Mouse (Mus musculus): ENCODE measurements around the gene Epb41l3. TPM values are rescaled to one million over a fixed set of nuclear protein-coding genes. Genes with fewer than 3 reads are reported as not detected.

The Epb41l3 gene
- polyA plus RNA-seq, 1 experiment from 2014 or later, result 118 TPM

- no peaks in the 10 kb centered on the region for H3K9me3 ChIP-seq
- no peaks in the 10 kb centered on the region for H3K27me3 ChIP-seq
- no peak overlapping the region for H3K4me2 ChIP-seq
- peak overlapping the region; percentile 41; the same call in 1 of the 2 replicates for H3K27ac ChIP-seq
- peaks cover 32% of the 10 kb centered on the region for H3K4me1 ChIP-seq (replicated peaks)
- no peak overlapping the region for H3K4me3 ChIP-seq (replicated peaks)
- no peak overlapping the region; the same call in 1 of the 2 replicates for H3K9ac ChIP-seq (replicated peaks)
- no peaks in the 10 kb centered on the region for H3K36me3 ChIP-seq
- WGBS, result 8% methylated on average over 2 of the region's 2 CpGs
- no peak for ATAC-seq (ENCODE audit: insufficient number of reproducible peaks, insufficient read depth, low FRiP score, low TSS enrichment, low read depth)
These were observed 117.5 kb downstream of the Epb41l3 start for GRCm38 (mm10) chr17:69192863-69193493.

- H3K4me3 ChIP-seq (replicated peaks), result no peak overlapping the region
- H3K36me3 ChIP-seq, result no peaks in the 10 kb centered on the region
- peaks cover 35% of the 10 kb centered on the region for H3K4me1 ChIP-seq (replicated peaks)
- no peaks in the 10 kb centered on the region for H3K27me3 ChIP-seq
- no peak overlapping the region for H3K9ac ChIP-seq (replicated peaks)
- 51% methylated on average over 3 of the region's 3 CpGs for WGBS
- ATAC-seq (ENCODE audit: insufficient number of reproducible peaks, insufficient read depth, low FRiP score, low TSS enrichment, low read depth), result no peak
- no peak overlapping the region for H3K27ac ChIP-seq
- no peak overlapping the region for H3K4me2 ChIP-seq
- H3K9me3 ChIP-seq, result no peaks in the 10 kb centered on the region
These were observed 119.1 kb downstream of the Epb41l3 start for GRCm38 (mm10) chr17:69194599-69194998.

- Histone ChIP-seq H3K27me3 (no peaks in the 10 kb centered on the region), H3K9me3 (no peaks in the 10 kb centered on the region), H3K4me2 (no peak overlapping the region), H3K9ac (replicated peaks) (no peak overlapping the region), H3K4me1 (replicated peaks) (peaks cover 35% of the 10 kb centered on the region), H3K27ac (no peak overlapping the region), H3K4me3 (replicated peaks) (no peak overlapping the region), H3K36me3 (no peaks in the 10 kb centered on the region)
- no peak for ATAC-seq (ENCODE audit: insufficient number of reproducible peaks, insufficient read depth, low FRiP score, low TSS enrichment, low read depth)
- whole genome bisulfite sequencing, result 81% methylated on average over 6 of the region's 6 CpGs
These were observed 120.3 kb downstream of the Epb41l3 start for GRCm38 (mm10) chr17:69195758-69196157.

GRCm38 (mm10) chr17:69196656-69197055, 121.2 kb downstream of the Epb41l3 start:
- H3K9ac ChIP-seq (replicated peaks), result no peak overlapping the region
- no peaks in the 10 kb centered on the region for H3K9me3 ChIP-seq
- no peaks in the 10 kb centered on the region for H3K27me3 ChIP-seq
- H3K4me2 ChIP-seq, result no peak overlapping the region
- peaks cover 35% of the 10 kb centered on the region for H3K4me1 ChIP-seq (replicated peaks)
- 85% methylated on average over 10 of the region's 10 CpGs for WGBS
- ATAC-seq (ENCODE audit: insufficient number of reproducible peaks, insufficient read depth, low FRiP score, low TSS enrichment, low read depth), result no peak
- no peak overlapping the region for H3K27ac ChIP-seq
- no peaks in the 10 kb centered on the region for H3K36me3 ChIP-seq
- no peak overlapping the region for H3K4me3 ChIP-seq (replicated peaks)

- peaks cover 22% of the 10 kb centered on the region for H3K4me1 ChIP-seq (replicated peaks)
- 23% methylated on average over 1 of the region's 1 CpGs for WGBS
- H3K27me3 ChIP-seq, result no peaks in the 10 kb centered on the region
- H3K9me3 ChIP-seq, result no peaks in the 10 kb centered on the region
- ATAC-seq (ENCODE audit: insufficient number of reproducible peaks, insufficient read depth, low FRiP score, low TSS enrichment, low read depth), result no peak
- H3K27ac ChIP-seq, result no peak overlapping the region
- H3K4me3 ChIP-seq (replicated peaks), result no peak overlapping the region
- H3K36me3 ChIP-seq, result no peaks in the 10 kb centered on the region
- no peak overlapping the region for H3K4me2 ChIP-seq
- no peak overlapping the region for H3K9ac ChIP-seq (replicated peaks)
These were observed 123.3 kb downstream of the Epb41l3 start for GRCm38 (mm10) chr17:69198805-69199204.

GRCm38 (mm10) chr17:69199827-69200226, 124.3 kb downstream of the Epb41l3 start:
- no peak overlapping the region for H3K4me2 ChIP-seq
- no peaks in the 10 kb centered on the region for H3K27me3 ChIP-seq
- H3K9me3 ChIP-seq, result no peaks in the 10 kb centered on the region
- no peak overlapping the region for H3K9ac ChIP-seq (replicated peaks)
- no peaks in the 10 kb centered on the region for H3K36me3 ChIP-seq
- no peak overlapping the region for H3K27ac ChIP-seq
- 82% methylated on average over 6 of the region's 6 CpGs for WGBS
- no peak overlapping the region for H3K4me3 ChIP-seq (replicated peaks)
- peaks cover 13% of the 10 kb centered on the region; the same call in 1 of the 2 replicates for H3K4me1 ChIP-seq (replicated peaks)
- ATAC-seq (ENCODE audit: insufficient number of reproducible peaks, insufficient read depth, low FRiP score, low TSS enrichment, low read depth), result no peak

GRCm38 (mm10) chr17:69200936-69201335, 125.5 kb downstream of the Epb41l3 start:
- Histone ChIP-seq H3K4me2 (no peak overlapping the region), H3K4me1 (replicated peaks) (peaks cover 13% of the 10 kb centered on the region; the same call in 1 of the 2 replicates), H3K9me3 (no peaks in the 10 kb centered on the region), H3K27ac (no peak overlapping the region), H3K27me3 (no peaks in the 10 kb centered on the region), H3K9ac (replicated peaks) (no peak overlapping the region), H3K4me3 (replicated peaks) (no peak overlapping the region), H3K36me3 (no peaks in the 10 kb centered on the region)
- WGBS, result 95% methylated on average over 8 of the region's 8 CpGs
- no peak for ATAC-seq (ENCODE audit: insufficient number of reproducible peaks, insufficient read depth, low FRiP score, low TSS enrichment, low read depth)

GRCm38 (mm10) chr17:69205282-69205999, 130.0 kb downstream of the Epb41l3 start:
- 87% methylated on average over 5 of the region's 5 CpGs for WGBS
- no peak for ATAC-seq (ENCODE audit: insufficient number of reproducible peaks, insufficient read depth, low FRiP score, low TSS enrichment, low read depth)
- H3K9me3 ChIP-seq, result no peaks in the 10 kb centered on the region

GRCm38 (mm10) chr17:69207562-69208312, 132.3 kb downstream of the Epb41l3 start:
- no peak overlapping the region for H3K4me3 ChIP-seq (replicated peaks)
- H3K27ac ChIP-seq, result no peak overlapping the region
- H3K4me2 ChIP-seq, result no peak overlapping the region
- no peaks in the 10 kb centered on the region for H3K9me3 ChIP-seq
- H3K4me1 ChIP-seq (replicated peaks), result no peaks in the 10 kb centered on the region; the same call in 1 of the 2 replicates
- no peak for ATAC-seq (ENCODE audit: insufficient number of reproducible peaks, insufficient read depth, low FRiP score, low TSS enrichment, low read depth)
- 53% methylated on average over 15 of the region's 15 CpGs for WGBS
- peaks cover 32% of the 10 kb centered on the region for H3K36me3 ChIP-seq
- no peak overlapping the region for H3K9ac ChIP-seq (replicated peaks)
- no peaks in the 10 kb centered on the region for H3K27me3 ChIP-seq

More at GRCm38 (mm10) chr17:69205282-69205999, 130.0 kb downstream of the Epb41l3 start:
- H3K36me3 ChIP-seq, result peaks cover 24% of the 10 kb centered on the region
- no peak overlapping the region for H3K4me2 ChIP-seq
- H3K27me3 ChIP-seq, result no peaks in the 10 kb centered on the region
- no peak overlapping the region for H3K9ac ChIP-seq (replicated peaks)
- no peak overlapping the region for H3K4me3 ChIP-seq (replicated peaks)
- H3K4me1 ChIP-seq (replicated peaks), result peaks cover 2% of the 10 kb centered on the region; the same call in 1 of the 2 replicates
- H3K27ac ChIP-seq, result no peak overlapping the region

- Histone ChIP-seq H3K36me3 (peaks cover 52% of the 10 kb centered on the region), H3K27ac (no peak overlapping the region), H3K9ac (replicated peaks) (no peak overlapping the region), H3K9me3 (no peaks in the 10 kb centered on the region), H3K4me1 (replicated peaks) (no peaks in the 10 kb centered on the region; the same call in 1 of the 2 replicates), H3K27me3 (no peaks in the 10 kb centered on the region), H3K4me2 (no peak overlapping the region), H3K4me3 (replicated peaks) (no peak overlapping the region)
- no peak for ATAC-seq (ENCODE audit: insufficient number of reproducible peaks, insufficient read depth, low FRiP score, low TSS enrichment, low read depth)
These were observed 135.6 kb downstream of the Epb41l3 start for GRCm38 (mm10) chr17:69211065-69211464.

- H3K36me3 ChIP-seq, result peaks cover 38% of the 10 kb centered on the region
- no peaks in the 10 kb centered on the region for H3K4me1 ChIP-seq (replicated peaks)
- no peak overlapping the region for H3K4me2 ChIP-seq
- no peaks in the 10 kb centered on the region for H3K27me3 ChIP-seq
- ATAC-seq (ENCODE audit: insufficient number of reproducible peaks, insufficient read depth, low FRiP score, low TSS enrichment, low read depth), result no peak
- no peak overlapping the region for H3K9ac ChIP-seq (replicated peaks)
- no peaks in the 10 kb centered on the region for H3K9me3 ChIP-seq
- H3K27ac ChIP-seq, result no peak overlapping the region
- WGBS, result 98% methylated on average over 3 of the region's 3 CpGs
- H3K4me3 ChIP-seq (replicated peaks), result no peak overlapping the region
These were observed 140.6 kb downstream of the Epb41l3 start for GRCm38 (mm10) chr17:69216120-69216519.

Data from limb, embryonic 12.5 days (tissue).